Mouse (Mus musculus): Measurements from ENCODE around the gene Ceacam16.

DNA sequence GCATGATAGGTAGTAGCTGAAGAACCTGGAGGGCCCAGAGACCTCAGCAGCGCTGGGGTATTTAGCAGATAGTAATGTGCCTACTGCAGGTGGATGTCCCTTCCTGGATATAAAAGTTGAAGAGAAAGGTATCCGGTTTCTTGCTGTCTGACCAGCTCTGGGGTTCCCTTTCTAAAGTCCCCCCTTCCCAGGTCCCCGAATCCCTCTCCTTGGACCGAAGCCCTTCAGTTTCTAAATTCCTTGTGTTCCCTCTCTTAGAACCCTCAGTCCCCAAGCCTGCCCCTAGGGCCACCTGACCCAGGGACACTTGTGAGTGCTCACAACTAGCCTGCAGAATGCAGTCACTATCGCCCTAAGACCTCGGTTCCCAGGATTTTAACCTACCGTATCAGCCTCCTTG, 39.5 kb downstream of the Ceacam16 start:
- TF ChIP-seq CTCF (conservative IDR thresholded peaks at IDR 0.05; ENCODE audit: insufficient read depth, insufficient read length, low read depth, low read length) (no peak), POLR2A (IDR thresholded peaks at IDR 0.05; ENCODE audit: low read depth, low read length) (no peak)

Measured in kidney, adult 2 months (tissue).